Mouse (Mus musculus): ENCODE results near the gene Tipin.
"Not testable (repeated sequence)": the region's sequence is repeated elsewhere in the genome, so short reads cannot be mapped to it uniquely, and the experiment has no call there.

The Tipin gene

GRCm38 (mm10) chr9:64281105-64281780, at the start of gene Tipin:
Tipin (plus strand) TSS chr9:64281581.
- peak; percentile 96 for DNase-seq (ENCODE audit: low spot score)

GRCm38 (mm10) chr9:64231674-64232073, 49.7 kb upstream of the Tipin start:
- no peak for DNase-seq (ENCODE audit: low spot score)

- DNase-seq (ENCODE audit: low spot score), result no peak
Measured at GRCm38 (mm10) chr9:64232257-64232957, 49.0 kb upstream of the Tipin start.

GRCm38 (mm10) chr9:64233656-64234055, 47.7 kb upstream of the Tipin start:
- no peak for DNase-seq (ENCODE audit: low spot score)

- DNase-seq (ENCODE audit: low spot score), result no peak
Measured at GRCm38 (mm10) chr9:64234768-64235435, 46.5 kb upstream of the Tipin start, which contains the start of gene Uchl4. Uchl4 (plus strand) TSS chr9:64235201.

- DNase-seq (ENCODE audit: low spot score), result no peak
Measured at GRCm38 (mm10) chr9:64236056-64236455, 45.3 kb upstream of the Tipin start.

GRCm38 (mm10) chr9:64240116-64240515, 41.3 kb upstream of the Tipin start:
- no peak for DNase-seq (ENCODE audit: low spot score)

- DNase-seq (ENCODE audit: low spot score), result peak; percentile 39
Measured at GRCm38 (mm10) chr9:64240681-64241080, 40.7 kb upstream of the Tipin start.

- no peak for DNase-seq (ENCODE audit: low spot score)
Measured at GRCm38 (mm10) chr9:64242381-64242831, 39.0 kb upstream of the Tipin start.

GRCm38 (mm10) chr9:64249371-64249770, 32.0 kb upstream of the Tipin start:
- DNase-seq (ENCODE audit: low spot score), result no peak

GRCm38 (mm10) chr9:64250111-64250730, 31.2 kb upstream of the Tipin start:
- no peak for DNase-seq (ENCODE audit: low spot score)

GRCm38 (mm10) chr9:64252591-64253020, 28.8 kb upstream of the Tipin start:
- peak; percentile 26 for DNase-seq (ENCODE audit: low spot score)

GRCm38 (mm10) chr9:64253021-64253904, 28.1 kb upstream of the Tipin start, which contains the start of gene Map2k1:
Map2k1 (minus strand) TSS chr9:64253631.
- DNase-seq (ENCODE audit: low spot score), result peak; percentile 100

GRCm38 (mm10) chr9:64255422-64255821, 26.0 kb upstream of the Tipin start:
- DNase-seq (ENCODE audit: low spot score), result no peak

GRCm38 (mm10) chr9:64256204-64256603, 25.2 kb upstream of the Tipin start:
- DNase-seq (ENCODE audit: low spot score), result no peak

- no peak for DNase-seq (ENCODE audit: low spot score)
Measured at GRCm38 (mm10) chr9:64259906-64260305, 21.5 kb upstream of the Tipin start.

- no peak for DNase-seq (ENCODE audit: low spot score)
Measured at GRCm38 (mm10) chr9:64261023-64261422, 20.4 kb upstream of the Tipin start.

GRCm38 (mm10) chr9:64264813-64265212, 16.6 kb upstream of the Tipin start:
- no peak for DNase-seq (ENCODE audit: low spot score)

GRCm38 (mm10) chr9:64267231-64267630, 14.2 kb upstream of the Tipin start:
- DNase-seq (ENCODE audit: low spot score), result no peak

GRCm38 (mm10) chr9:64268196-64268595, 13.2 kb upstream of the Tipin start:
- no peak for DNase-seq (ENCODE audit: low spot score)

GRCm38 (mm10) chr9:64268836-64269235, 12.5 kb upstream of the Tipin start:
- DNase-seq (ENCODE audit: low spot score), result not testable (repeated sequence)

All from retina, embryonic 14.5 days (tissue).